Mouse (Mus musculus): ENCODE results near the gene Ppp1r3g. TPM values are rescaled to one million over a fixed set of nuclear protein-coding genes. Genes with fewer than 3 reads are reported as not detected.

Gene Ppp1r3g
- polyA plus RNA-seq, 1 experiment: 0.29 TPM

DNA sequence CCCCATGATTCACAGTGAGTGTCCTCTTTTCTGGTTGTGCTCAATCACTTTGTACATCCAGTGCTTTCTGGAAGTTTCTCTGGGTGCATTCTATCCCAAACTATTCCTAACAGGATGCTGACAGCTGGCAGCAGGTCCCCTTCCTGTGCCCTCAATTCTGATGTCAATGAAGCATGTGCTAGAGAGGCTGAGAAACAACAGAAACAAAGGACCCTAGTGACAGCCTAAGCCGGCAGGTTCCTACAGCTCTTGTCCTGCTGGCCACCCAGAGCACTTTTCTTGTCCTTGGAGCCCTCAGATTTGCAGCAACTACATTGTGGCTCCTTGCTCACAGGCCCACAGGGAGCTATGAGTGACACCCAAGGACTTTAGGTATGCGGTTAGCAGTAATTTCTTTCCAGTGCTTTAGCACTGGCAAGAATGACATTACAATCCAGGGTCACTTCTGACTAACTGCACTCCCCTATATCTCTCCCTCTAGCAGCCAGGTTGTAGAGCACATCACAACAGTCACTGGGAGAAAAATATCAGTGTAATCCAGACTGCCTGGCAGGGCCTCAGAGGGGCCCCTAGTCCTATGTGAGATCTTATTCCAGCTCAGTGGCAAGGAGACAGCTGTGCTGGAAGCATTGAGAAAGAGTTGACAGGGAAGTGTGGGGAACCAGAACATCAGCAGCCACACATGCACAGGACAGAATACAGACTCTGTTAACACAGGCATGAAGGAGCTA, 37.2 kb downstream of the Ppp1r3g start:
- DNase-seq (ENCODE audit: low read depth): no peak
- no peak for TF ChIP-seq CTCF (IDR thresholded peaks at IDR 0.05; ENCODE audit: borderline replicate concordance, extremely low read depth, insufficient read depth, insufficient read length)
- TF ChIP-seq POLR2A (IDR thresholded peaks at IDR 0.05; ENCODE audit: borderline replicate concordance, extremely low read depth, insufficient read depth, insufficient read length, poor library complexity, severe bottlenecking): no peak

DNA sequence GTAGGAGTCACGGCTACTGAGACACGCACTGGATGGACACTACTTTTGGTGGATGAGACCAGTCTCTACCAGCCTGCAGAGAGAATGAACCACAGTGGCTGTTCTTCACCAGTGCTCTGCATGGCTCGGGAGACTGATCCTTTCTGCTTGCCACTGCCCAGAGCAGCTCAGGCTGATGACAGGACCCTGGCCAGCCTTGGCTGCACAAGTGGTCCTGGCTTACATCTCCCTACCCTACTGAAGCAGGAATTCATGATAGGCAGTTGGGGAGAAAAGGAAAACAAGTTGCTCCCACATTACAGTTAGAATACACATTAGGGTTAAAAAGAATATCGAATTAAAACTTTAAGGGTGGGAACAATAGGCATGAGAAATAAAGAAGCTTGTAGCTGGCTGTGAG, 39.0 kb downstream of the Ppp1r3g start:
- DNase-seq (ENCODE audit: low read depth): no peak
- TF ChIP-seq CTCF (IDR thresholded peaks at IDR 0.05; ENCODE audit: borderline replicate concordance, extremely low read depth, insufficient read depth, insufficient read length) (no peak), POLR2A (IDR thresholded peaks at IDR 0.05; ENCODE audit: borderline replicate concordance, extremely low read depth, insufficient read depth, insufficient read length, poor library complexity, severe bottlenecking) (no peak)

DNA sequence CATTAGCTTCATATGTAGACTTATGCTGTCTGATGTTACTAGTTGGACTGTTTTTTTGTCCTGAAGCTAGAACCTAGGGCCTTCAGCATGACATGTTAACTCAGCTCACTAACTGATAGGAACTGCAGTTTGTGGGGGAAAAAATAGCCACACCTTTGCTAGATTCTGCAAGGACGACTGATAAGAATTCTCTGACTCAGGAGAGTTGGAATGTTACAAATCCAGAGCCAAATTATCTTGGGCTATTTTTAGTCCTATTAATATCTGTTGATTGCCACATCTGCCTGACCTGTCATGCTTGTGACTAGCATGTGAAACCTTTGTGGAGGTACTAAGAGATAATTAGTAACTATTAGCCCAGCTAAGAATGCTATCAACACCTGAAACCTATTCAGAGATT, 42.2 kb downstream of the Ppp1r3g start:
- no peak for TF ChIP-seq POLR2A (IDR thresholded peaks at IDR 0.05; ENCODE audit: borderline replicate concordance, extremely low read depth, insufficient read depth, insufficient read length, poor library complexity, severe bottlenecking)
- TF ChIP-seq CTCF (IDR thresholded peaks at IDR 0.05; ENCODE audit: borderline replicate concordance, extremely low read depth, insufficient read depth, insufficient read length): no peak
- DNase-seq (ENCODE audit: low read depth): no peak

DNA sequence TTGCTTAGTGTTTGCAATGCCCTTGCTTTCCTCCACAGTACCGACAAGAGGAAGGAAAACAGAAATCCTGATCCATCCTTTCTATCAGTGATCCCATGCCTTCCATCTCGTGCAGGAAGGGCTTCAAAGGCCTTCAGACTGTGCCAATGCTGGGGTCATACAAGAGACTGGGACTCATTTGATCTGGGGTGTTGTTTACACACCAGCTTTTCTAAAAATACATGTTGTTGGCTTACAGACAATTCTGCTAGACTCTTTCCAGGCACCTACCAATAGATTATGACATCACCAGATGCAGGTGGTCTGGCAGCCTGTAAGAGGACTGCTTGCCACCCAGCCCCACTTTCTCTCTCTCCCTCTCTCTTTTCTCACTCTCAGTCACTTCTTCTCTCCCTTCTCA, 51.3 kb downstream of the Ppp1r3g start:
- TF ChIP-seq CTCF (IDR thresholded peaks at IDR 0.05; ENCODE audit: borderline replicate concordance, extremely low read depth, insufficient read depth, insufficient read length) (no peak), POLR2A (IDR thresholded peaks at IDR 0.05; ENCODE audit: borderline replicate concordance, extremely low read depth, insufficient read depth, insufficient read length, poor library complexity, severe bottlenecking) (no peak)
- no peak for DNase-seq (ENCODE audit: low read depth)

DNA sequence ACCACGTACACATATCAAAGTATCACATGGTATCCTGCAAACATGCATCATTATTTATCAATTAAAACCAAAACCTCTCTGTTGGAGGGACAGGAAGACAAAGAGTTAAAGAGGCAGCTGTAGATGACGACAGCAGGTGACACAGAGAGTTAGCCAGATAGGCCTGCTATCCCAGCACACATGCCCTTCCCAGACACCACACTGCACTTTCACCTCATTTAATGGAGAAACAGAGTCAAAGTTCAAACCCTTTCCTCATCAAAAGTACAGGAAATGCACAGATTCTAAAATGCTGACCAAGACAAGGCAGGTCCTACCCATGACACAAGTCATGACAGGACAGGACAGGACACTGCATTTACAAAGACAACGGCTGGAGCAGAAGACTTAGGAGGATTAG, 57.0 kb downstream of the Ppp1r3g start:
- TF ChIP-seq CTCF (IDR thresholded peaks at IDR 0.05; ENCODE audit: borderline replicate concordance, extremely low read depth, insufficient read depth, insufficient read length) (no peak), POLR2A (IDR thresholded peaks at IDR 0.05; ENCODE audit: borderline replicate concordance, extremely low read depth, insufficient read depth, insufficient read length, poor library complexity, severe bottlenecking) (no peak)
- no peak for DNase-seq (ENCODE audit: low read depth)

DNA sequence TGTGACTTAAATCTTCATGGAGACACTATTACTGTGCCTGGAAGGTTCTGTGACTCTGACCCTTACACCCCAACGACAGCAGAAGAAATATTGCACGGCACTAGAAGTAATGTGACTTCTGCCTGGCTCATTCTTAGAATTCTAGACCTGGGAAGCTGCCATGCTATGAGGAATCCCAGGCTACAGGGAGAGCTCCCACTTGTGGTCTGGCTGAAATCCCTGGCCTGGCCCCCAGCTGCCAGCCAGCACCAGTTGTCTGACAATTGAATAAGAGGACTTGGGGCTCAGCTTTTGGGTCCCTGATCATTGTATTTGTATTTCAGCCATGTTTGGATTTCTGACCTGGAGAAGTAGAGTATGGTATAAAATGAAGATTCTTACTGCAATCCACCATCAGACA, 59.4 kb downstream of the Ppp1r3g start:
- no peak for TF ChIP-seq CTCF (IDR thresholded peaks at IDR 0.05; ENCODE audit: borderline replicate concordance, extremely low read depth, insufficient read depth, insufficient read length)
- TF ChIP-seq POLR2A (IDR thresholded peaks at IDR 0.05; ENCODE audit: borderline replicate concordance, extremely low read depth, insufficient read depth, insufficient read length, poor library complexity, severe bottlenecking): no peak
- no peak for DNase-seq (ENCODE audit: low read depth)

DNA sequence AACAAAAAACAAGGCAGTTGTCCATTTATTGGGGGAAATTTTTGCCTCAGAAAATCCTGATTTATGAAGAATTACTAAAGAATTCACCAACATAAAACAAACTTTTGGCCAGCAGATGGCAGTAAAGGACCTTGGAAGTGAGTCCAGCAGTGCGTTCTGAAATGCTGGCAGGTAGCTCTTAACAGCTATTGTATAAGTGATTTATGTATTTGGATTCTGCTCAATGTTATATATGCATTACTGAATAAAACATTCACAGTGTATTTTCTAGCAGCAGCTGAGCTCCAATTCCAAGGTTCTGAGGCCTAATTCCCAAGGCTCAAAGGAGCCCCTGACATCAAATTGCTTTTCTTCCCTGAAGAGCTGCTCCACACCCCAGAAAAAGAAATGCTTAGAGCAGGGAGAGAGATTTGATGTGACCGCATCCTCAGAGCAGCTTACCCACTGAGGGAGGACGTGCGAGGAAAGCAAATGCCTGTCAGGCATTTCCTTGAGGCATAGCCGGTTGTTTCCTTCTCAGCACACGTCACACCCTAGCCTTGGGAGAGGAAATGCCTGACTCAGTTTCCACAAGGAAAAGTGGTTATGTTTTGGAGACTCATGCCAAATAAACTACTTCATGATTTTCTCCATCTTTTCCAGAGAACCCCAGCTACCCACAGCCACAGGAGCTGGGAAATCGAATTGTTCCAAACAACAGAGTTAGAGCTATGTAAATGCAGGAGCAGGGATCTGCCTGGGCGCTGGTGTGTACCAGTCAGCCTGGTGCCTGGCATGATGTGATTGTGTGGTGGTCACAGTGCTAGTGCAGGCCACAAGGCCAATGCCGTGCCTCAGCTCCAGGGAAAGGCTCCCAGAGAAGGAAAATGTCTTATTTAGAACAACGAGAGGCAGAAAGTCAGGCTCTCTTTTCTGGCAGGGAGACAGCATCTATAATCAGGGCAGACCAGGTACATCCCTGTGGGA, 61.0 kb downstream of the Ppp1r3g start:
- TF ChIP-seq POLR2A (IDR thresholded peaks at IDR 0.05; ENCODE audit: borderline replicate concordance, extremely low read depth, insufficient read depth, insufficient read length, poor library complexity, severe bottlenecking): no peak
- peak; percentile 62; the same call in 1 of the 2 replicates for TF ChIP-seq CTCF (IDR thresholded peaks at IDR 0.05; ENCODE audit: borderline replicate concordance, extremely low read depth, insufficient read depth, insufficient read length)
- peak; percentile 96 for DNase-seq (ENCODE audit: low read depth)

Other genes with a start within 250 kb of the Ppp1r3g start
- gene Rpp40, start 52.5 kb upstream of the Ppp1r3g start, polyA plus RNA-seq (2012; rRNA removed): 4.2 and 5.3 TPM in 2 replicates
- gene Fars2, start 158.6 kb downstream of the Ppp1r3g start, polyA plus RNA-seq (2012; rRNA removed): 28.9 and 32.0 TPM in 2 replicates
- gene Lyrm4, start 158.7 kb downstream of the Ppp1r3g start, polyA plus RNA-seq (2012; rRNA removed): 11.9 and 12.6 TPM in 2 replicates